Mouse (Mus musculus): ENCODE data around the gene Rsg1.

DNA sequence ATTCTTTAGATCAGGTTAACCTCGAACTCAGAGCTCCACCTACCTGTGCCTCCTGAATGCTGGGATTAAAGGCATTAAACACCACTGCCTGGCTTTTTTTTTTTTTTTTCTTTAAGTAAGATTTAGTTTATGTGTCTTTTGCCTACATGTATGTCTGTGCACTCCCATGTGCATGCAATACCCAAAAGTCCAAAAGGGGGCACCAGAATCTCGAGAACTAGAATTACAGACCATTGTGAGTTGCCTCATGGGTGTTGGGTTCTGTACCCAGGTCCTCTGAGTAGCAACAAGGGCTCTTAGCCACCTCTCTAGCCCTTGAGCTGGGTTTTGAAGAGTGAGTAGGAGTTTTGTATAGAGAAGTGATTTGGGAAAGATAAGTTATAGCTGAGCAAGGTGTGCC lies 38.9 kb downstream of the Rsg1 start:
- peak in 1 of 2 experiments; percentile 60; a peak in 2 of 4 replicates for TF ChIP-seq CTCF (conservative IDR thresholded peaks at IDR 0.05 in 1 of 2, IDR thresholded peaks at IDR 0.05 in 1 of 2; ENCODE audit: low read depth in 2 of 2, low read length in 2 of 2)
- TF ChIP-seq ZNF384 (IDR thresholded peaks at IDR 0.05; ENCODE audit: low read depth, low read length), result no peak
- no peak for TF ChIP-seq USF2 (conservative IDR thresholded peaks at IDR 0.05; ENCODE audit: low read depth, low read length)
- TF ChIP-seq SMC3 (IDR thresholded peaks at IDR 0.05; ENCODE audit: low read depth, low read length), result no peak
- no peak for TF ChIP-seq POLR2A (IDR thresholded peaks at IDR 0.05; ENCODE audit: low read depth, low read length)
- no peak for TF ChIP-seq E2F4 (IDR thresholded peaks at IDR 0.05; ENCODE audit: insufficient replicate concordance, low read depth, low read length)
